Mouse (Mus musculus): ENCODE results near the gene Dlg5. TPM values are rescaled to one million over a fixed set of nuclear protein-coding genes. Genes with fewer than 3 reads are reported as not detected.

The Dlg5 gene
- polyA plus RNA-seq, 1 experiment from 2014 or later, result 45.5 TPM

DNA sequence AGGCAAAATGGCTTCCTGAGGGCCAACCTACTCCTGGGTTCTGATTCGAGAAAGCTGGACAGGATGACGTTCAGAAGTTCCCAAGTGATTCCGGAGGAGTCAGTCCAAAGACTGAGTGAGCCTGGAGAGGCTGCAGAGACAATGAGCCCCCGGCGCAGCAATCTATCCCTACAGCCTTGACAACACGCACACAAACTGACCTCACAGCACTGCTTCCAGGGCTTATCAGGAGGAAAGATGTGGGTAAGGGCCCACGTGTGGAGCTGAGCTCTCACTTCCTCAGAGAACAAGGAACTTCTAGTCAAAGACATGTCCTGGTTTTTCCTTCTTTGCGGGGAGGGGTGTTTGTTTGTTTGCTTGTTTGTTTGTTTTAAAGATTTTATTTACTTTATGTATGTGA lies 18.7 kb downstream of the Dlg5 start:
- no peak overlapping the region for H3K27ac ChIP-seq (replicated peaks; ENCODE audit: low read depth, low read length)
- H3K27me3 ChIP-seq (ENCODE audit: control insufficient read depth, insufficient read depth, low read length), result no peaks in the 10 kb centered on the region
- H3K4me3 ChIP-seq (ENCODE audit: low read depth, low read length), result no peak overlapping the region
- no peak for ATAC-seq (ENCODE audit: insufficient number of reproducible peaks, low FRiP score, low TSS enrichment, low read depth)
- no peaks in the 10 kb centered on the region for H3K9me3 ChIP-seq (ENCODE audit: control insufficient read depth, low read length)
- H3K36me3 ChIP-seq (ENCODE audit: control insufficient read depth, insufficient read depth, low read length), result no peaks in the 10 kb centered on the region; the same call in 1 of the 2 replicates
- 91% methylated on average over 8 of the region's 8 CpGs for WGBS
- no peak overlapping the region for H3K4me2 ChIP-seq (ENCODE audit: low read depth, severe bottlenecking)
- DNase-seq (ENCODE audit: low spot score), result no peak
- H3K9ac ChIP-seq (ENCODE audit: low read length), result no peak overlapping the region
- H3K4me1 ChIP-seq (ENCODE audit: control insufficient read depth, insufficient read depth, low read length), result peaks cover 8% of the 10 kb centered on the region; the same call in 1 of the 2 replicates

GRCm38 (mm10) chr14:24226344-24226743 lies 19.4 kb downstream of the Dlg5 start:
- 100% methylated on average over 2 of the region's 2 CpGs for WGBS
- ATAC-seq (ENCODE audit: insufficient number of reproducible peaks, low FRiP score, low TSS enrichment, low read depth) (no peak), DNase-seq (ENCODE audit: low spot score) (no peak)
- no peak overlapping the region for H3K9ac ChIP-seq (ENCODE audit: low read length)
- no peaks in the 10 kb centered on the region; the same call in 1 of the 2 replicates for H3K36me3 ChIP-seq (ENCODE audit: control insufficient read depth, insufficient read depth, low read length)
- no peak overlapping the region for H3K4me3 ChIP-seq (ENCODE audit: low read depth, low read length)
- no peak overlapping the region for H3K27ac ChIP-seq (replicated peaks; ENCODE audit: low read depth, low read length)
- H3K9me3 ChIP-seq (ENCODE audit: control insufficient read depth, low read length), result no peaks in the 10 kb centered on the region
- H3K4me1 ChIP-seq (ENCODE audit: control insufficient read depth, insufficient read depth, low read length), result peaks cover 8% of the 10 kb centered on the region; the same call in 1 of the 2 replicates
- no peaks in the 10 kb centered on the region for H3K27me3 ChIP-seq (ENCODE audit: control insufficient read depth, insufficient read depth, low read length)
- H3K4me2 ChIP-seq (ENCODE audit: low read depth, severe bottlenecking), result no peak overlapping the region

DNA sequence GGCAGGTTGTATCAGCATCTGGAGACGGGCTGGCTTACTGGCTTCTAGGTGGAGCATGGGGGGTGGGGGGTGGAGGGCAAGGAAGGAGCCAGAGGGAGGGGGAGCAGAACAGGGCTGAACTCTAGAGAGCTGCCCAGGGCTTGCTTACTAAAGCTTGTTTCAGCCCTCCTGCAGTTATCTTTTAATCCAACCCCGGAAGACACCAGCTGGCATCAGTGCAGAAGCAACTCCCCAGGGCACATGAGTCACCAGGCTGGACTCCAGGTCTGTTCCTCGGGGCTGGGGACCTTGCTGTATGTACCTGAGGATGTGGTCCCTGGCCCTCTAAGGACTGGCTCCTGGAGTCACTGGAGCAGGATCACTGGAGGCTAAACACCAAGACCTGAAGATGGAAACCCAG lies 23.0 kb downstream of the Dlg5 start:
- Histone ChIP-seq H3K4me3 (ENCODE audit: low read depth, low read length) (no peak overlapping the region), H3K36me3 (ENCODE audit: control insufficient read depth, insufficient read depth, low read length) (no peaks in the 10 kb centered on the region; the same call in 1 of the 2 replicates), H3K27ac (replicated peaks; ENCODE audit: low read depth, low read length) (no peak overlapping the region), H3K9ac (ENCODE audit: low read length) (no peak overlapping the region), H3K4me1 (ENCODE audit: control insufficient read depth, insufficient read depth, low read length) (peaks cover 5% of the 10 kb centered on the region), H3K4me2 (ENCODE audit: low read depth, severe bottlenecking) (no peak overlapping the region), H3K27me3 (ENCODE audit: control insufficient read depth, insufficient read depth, low read length) (no peaks in the 10 kb centered on the region), H3K9me3 (ENCODE audit: control insufficient read depth, low read length) (no peaks in the 10 kb centered on the region)
- DNase-seq (ENCODE audit: low spot score) (no peak), ATAC-seq (ENCODE audit: insufficient number of reproducible peaks, low FRiP score, low TSS enrichment, low read depth) (no peak)
- 57% methylated on average over 3 of the region's 3 CpGs for WGBS

DNA sequence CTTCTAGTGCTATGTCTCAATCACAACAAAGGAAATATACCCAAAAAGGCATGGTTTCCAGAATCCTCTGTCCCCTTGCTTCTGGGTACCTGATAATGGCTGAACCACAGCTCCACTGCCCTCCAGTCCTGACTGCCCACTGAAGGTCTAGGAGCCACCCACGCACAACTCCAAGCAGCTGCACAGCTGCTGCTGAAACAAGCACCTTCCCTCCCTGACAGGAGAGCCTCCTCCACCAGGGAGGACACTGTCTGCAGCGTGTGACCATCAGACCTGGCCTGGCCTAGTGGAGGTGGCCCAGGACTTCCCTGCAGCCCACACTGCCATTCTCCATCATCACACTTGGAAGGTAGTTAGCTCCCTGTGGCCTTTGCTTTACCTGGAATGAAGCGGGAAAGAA lies 23.4 kb downstream of the Dlg5 start:
- Histone ChIP-seq H3K36me3 (ENCODE audit: control insufficient read depth, insufficient read depth, low read length) (no peaks in the 10 kb centered on the region; the same call in 1 of the 2 replicates), H3K9me3 (ENCODE audit: control insufficient read depth, low read length) (no peaks in the 10 kb centered on the region), H3K9ac (ENCODE audit: low read length) (no peak overlapping the region), H3K4me2 (ENCODE audit: low read depth, severe bottlenecking) (no peak overlapping the region), H3K27ac (replicated peaks; ENCODE audit: low read depth, low read length) (no peak overlapping the region), H3K4me1 (ENCODE audit: control insufficient read depth, insufficient read depth, low read length) (peaks cover 10% of the 10 kb centered on the region), H3K27me3 (ENCODE audit: control insufficient read depth, insufficient read depth, low read length) (no peaks in the 10 kb centered on the region), H3K4me3 (ENCODE audit: low read depth, low read length) (no peak overlapping the region)
- no peak for ATAC-seq (ENCODE audit: insufficient number of reproducible peaks, low FRiP score, low TSS enrichment, low read depth)
- DNase-seq (ENCODE audit: low spot score), result no peak
- 81% methylated on average over 3 of the region's 3 CpGs for WGBS

GRCm38 (mm10) chr14:24217362-24217722 lies 28.4 kb downstream of the Dlg5 start:
- DNase-seq (ENCODE audit: low spot score) (no peak), ATAC-seq (ENCODE audit: insufficient number of reproducible peaks, low FRiP score, low TSS enrichment, low read depth) (no peak)
- Histone ChIP-seq H3K4me1 (ENCODE audit: control insufficient read depth, insufficient read depth, low read length) (peaks cover 44% of the 10 kb centered on the region), H3K36me3 (ENCODE audit: control insufficient read depth, insufficient read depth, low read length) (no peaks in the 10 kb centered on the region), H3K4me2 (ENCODE audit: low read depth, severe bottlenecking) (no peak overlapping the region), H3K9ac (ENCODE audit: low read length) (no peak overlapping the region), H3K27me3 (ENCODE audit: control insufficient read depth, insufficient read depth, low read length) (no peaks in the 10 kb centered on the region), H3K27ac (replicated peaks; ENCODE audit: low read depth, low read length) (0 out of 2 replicates have a peak overlapping the region, but pooled peaks have one; percentile 47), H3K9me3 (ENCODE audit: control insufficient read depth, low read length) (no peaks in the 10 kb centered on the region), H3K4me3 (ENCODE audit: low read depth, low read length) (no peak overlapping the region)
- WGBS, result 71% methylated on average over 8 of the region's 8 CpGs

- ATAC-seq (ENCODE audit: insufficient number of reproducible peaks, low FRiP score, low TSS enrichment, low read depth), result no peak; the same call in 1 of the 2 replicates
Observed at GRCm38 (mm10) chr14:24216678-24217361, 28.9 kb downstream of the Dlg5 start.

DNA sequence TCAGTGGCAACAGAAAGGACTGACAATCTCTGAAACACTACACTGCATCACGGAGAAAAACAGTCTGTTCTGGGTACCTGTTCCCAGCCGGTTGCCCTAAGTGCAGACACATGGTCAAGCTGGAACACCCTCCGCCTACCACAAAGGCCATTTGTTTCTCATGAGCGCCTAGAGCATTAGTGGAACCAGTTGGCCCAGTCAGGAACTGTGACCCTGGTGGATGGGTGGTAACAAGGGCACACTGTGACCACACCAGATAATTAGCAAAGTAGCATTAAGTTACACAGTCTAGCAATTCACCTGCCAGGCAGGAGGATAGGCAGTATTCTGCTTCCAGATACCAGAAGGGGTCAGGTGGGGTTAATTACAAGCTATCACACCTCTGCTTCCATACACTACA lies 29.7 kb downstream of the Dlg5 start:
- no peak overlapping the region for H3K4me3 ChIP-seq (ENCODE audit: low read depth, low read length)
- no peak overlapping the region for H3K9ac ChIP-seq (ENCODE audit: low read length)
- WGBS, result 15% methylated on average over 4 of the region's 4 CpGs
- H3K27me3 ChIP-seq (ENCODE audit: control insufficient read depth, insufficient read depth, low read length), result no peaks in the 10 kb centered on the region
- peak; percentile 54 for DNase-seq (ENCODE audit: low spot score)
- H3K36me3 ChIP-seq (ENCODE audit: control insufficient read depth, insufficient read depth, low read length), result no peaks in the 10 kb centered on the region
- H3K4me1 ChIP-seq (ENCODE audit: control insufficient read depth, insufficient read depth, low read length), result peaks cover 52% of the 10 kb centered on the region
- H3K27ac ChIP-seq (replicated peaks; ENCODE audit: low read depth, low read length), result peak overlapping the region; percentile 56
- no peak for ATAC-seq (ENCODE audit: insufficient number of reproducible peaks, low FRiP score, low TSS enrichment, low read depth)
- H3K4me2 ChIP-seq (ENCODE audit: low read depth, severe bottlenecking), result no peak overlapping the region
- H3K9me3 ChIP-seq (ENCODE audit: control insufficient read depth, low read length), result no peaks in the 10 kb centered on the region

More at GRCm38 (mm10) chr14:24216678-24217361, 28.9 kb downstream of the Dlg5 start:
- WGBS, result 53% methylated on average over 11 of the region's 11 CpGs
- Histone ChIP-seq H3K27ac (replicated peaks; ENCODE audit: low read depth, low read length) (peak overlapping the region; percentile 47), H3K27me3 (ENCODE audit: control insufficient read depth, insufficient read depth, low read length) (no peaks in the 10 kb centered on the region), H3K36me3 (ENCODE audit: control insufficient read depth, insufficient read depth, low read length) (no peaks in the 10 kb centered on the region), H3K9ac (ENCODE audit: low read length) (peak overlapping the region; percentile 22; the same call in 1 of the 2 replicates), H3K4me1 (ENCODE audit: control insufficient read depth, insufficient read depth, low read length) (peaks cover 49% of the 10 kb centered on the region), H3K4me3 (ENCODE audit: low read depth, low read length) (no peak overlapping the region), H3K4me2 (ENCODE audit: low read depth, severe bottlenecking) (no peak overlapping the region), H3K9me3 (ENCODE audit: control insufficient read depth, low read length) (no peaks in the 10 kb centered on the region)
- DNase-seq (ENCODE audit: low spot score), result no peak

GRCm38 (mm10) chr14:24214436-24214835 lies 31.3 kb downstream of the Dlg5 start:
- Histone ChIP-seq H3K4me3 (ENCODE audit: low read depth, low read length) (no peak overlapping the region), H3K4me2 (ENCODE audit: low read depth, severe bottlenecking) (no peak overlapping the region), H3K27ac (replicated peaks; ENCODE audit: low read depth, low read length) (no peak overlapping the region), H3K4me1 (ENCODE audit: control insufficient read depth, insufficient read depth, low read length) (peaks cover 53% of the 10 kb centered on the region), H3K36me3 (ENCODE audit: control insufficient read depth, insufficient read depth, low read length) (no peaks in the 10 kb centered on the region), H3K9ac (ENCODE audit: low read length) (no peak overlapping the region; the same call in 1 of the 2 replicates), H3K9me3 (ENCODE audit: control insufficient read depth, low read length) (no peaks in the 10 kb centered on the region), H3K27me3 (ENCODE audit: control insufficient read depth, insufficient read depth, low read length) (no peaks in the 10 kb centered on the region)
- DNase-seq (ENCODE audit: low spot score) (no peak), ATAC-seq (ENCODE audit: insufficient number of reproducible peaks, low FRiP score, low TSS enrichment, low read depth) (no peak)
- 83% methylated on average over 9 of the region's 9 CpGs for WGBS
